Mouse (Mus musculus): Measurements from ENCODE around the gene Tbc1d8. TPM values are rescaled to one million over a fixed set of nuclear protein-coding genes. Genes with fewer than 3 reads are reported as not detected.
A peak's percentile ranks its signal among the peaks of the same experiment; 100 is the strongest.

The Tbc1d8 gene
- polyA plus RNA-seq (2012; rRNA removed): 21.8 and 26.2 TPM in 2 replicates

DNA sequence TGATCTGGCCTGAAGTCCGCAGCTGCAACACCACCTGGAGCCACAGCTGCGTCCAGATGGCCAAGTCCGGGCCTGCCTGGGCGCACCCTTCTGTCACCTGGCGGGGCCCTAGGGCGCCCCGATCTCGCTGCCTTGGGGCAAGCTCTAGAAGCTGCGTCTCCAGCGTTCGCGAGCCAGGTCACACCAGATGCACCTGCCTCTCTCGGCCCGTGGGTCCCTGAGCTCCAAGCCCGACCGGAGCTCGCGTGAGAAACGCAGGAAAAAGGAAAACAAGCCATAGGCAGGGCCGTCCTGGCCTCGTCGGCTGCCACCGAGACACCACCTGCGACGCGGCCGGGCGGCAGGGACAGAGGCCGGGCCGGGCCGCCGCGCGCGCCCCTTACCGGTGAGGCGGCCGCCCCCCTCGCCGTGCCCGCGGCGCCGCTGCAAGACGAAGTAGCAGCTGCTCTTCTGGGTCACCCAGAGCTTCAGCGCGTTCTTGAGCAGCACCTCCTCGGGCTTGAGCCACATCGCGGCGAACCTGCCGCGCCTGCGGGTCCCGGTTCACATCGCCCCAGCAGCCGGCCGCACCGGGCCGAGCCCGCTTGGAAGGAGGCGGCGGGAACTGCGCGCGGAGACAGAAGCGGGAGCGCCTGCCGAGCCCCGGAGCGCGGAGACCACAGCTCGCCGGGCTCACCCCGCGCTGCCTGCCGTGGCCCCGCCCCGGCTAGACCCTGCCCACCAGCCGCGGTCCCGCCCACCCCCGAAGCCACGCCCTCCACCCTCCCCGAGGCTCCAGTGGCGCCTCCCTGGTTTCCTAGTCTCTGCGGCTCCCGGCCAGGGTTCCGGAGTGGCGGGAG, at the start of gene Tbc1d8:
Gene Tbc1d8 (minus strand): TSS at position 699 of the 839 bp plus-strand sequence.
- H3K4me1 ChIP-seq (ENCODE audit: control insufficient read depth, insufficient read depth, insufficient read length): no peaks in the 10 kb centered on the region; the same call in 1 of the 2 replicates
- WGBS: under 1% methylated on average over 87 of the region's 90 CpGs

DNA sequence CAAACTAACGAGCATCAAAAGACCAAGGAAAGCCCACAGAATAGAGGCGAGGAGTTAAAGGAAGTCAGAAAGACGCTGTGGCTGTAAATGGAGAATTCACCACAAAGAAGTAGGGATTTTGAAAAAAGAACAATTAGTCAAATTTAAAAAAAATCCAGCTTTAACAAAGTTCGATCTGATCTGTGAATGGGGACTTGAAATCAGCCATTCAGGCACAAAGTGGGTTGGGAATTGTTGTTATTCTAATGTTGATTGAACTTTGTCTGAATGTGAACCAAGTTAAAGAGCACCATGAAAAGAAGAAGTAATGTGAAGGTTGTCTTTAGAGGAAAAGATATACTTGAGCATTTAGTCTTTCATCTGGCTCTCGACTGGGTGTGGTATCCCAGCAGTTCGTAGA, 49.8 kb upstream of the Tbc1d8 start:
- TF ChIP-seq CTCF (IDR thresholded peaks at IDR 0.05; ENCODE audit: extremely low read depth, insufficient read depth, insufficient read length, insufficient replicate concordance) (no peak), POLR2A (IDR thresholded peaks at IDR 0.05; ENCODE audit: low read depth, low read length) (no peak)
- Histone ChIP-seq H3K27me3 (ENCODE audit: control insufficient read depth, insufficient read depth, low read length) (no peaks in the 10 kb centered on the region), H3K4me1 (ENCODE audit: control insufficient read depth, insufficient read depth, insufficient read length) (0 out of 2 replicates have a peak, but pooled peaks cover 3% of the 10 kb centered on the region), H3K27ac (ENCODE audit: insufficient read depth, low read length) (no peak overlapping the region), H3K36me3 (ENCODE audit: control insufficient read depth, insufficient read depth, low read length) (no peaks in the 10 kb centered on the region), H3K4me3 (ENCODE audit: extremely low read depth, insufficient read depth, insufficient read length) (no peak overlapping the region)
- 52% methylated on average over 6 of the region's 6 CpGs for WGBS
- no peak for DNase-seq (ENCODE audit: low read depth in 1 of 2, low spot score in 2 of 2)

More for the DNA sequence above, at the start of gene Tbc1d8:
- Histone ChIP-seq H3K36me3 (ENCODE audit: control insufficient read depth, insufficient read depth, low read length) (no peaks in the 10 kb centered on the region), H3K27ac (ENCODE audit: insufficient read depth, low read length) (no peak within 1 kb of the TSS; the same call in 1 of the 2 replicates), H3K27me3 (ENCODE audit: control insufficient read depth, insufficient read depth, low read length) (0 out of 2 replicates have a peak, but pooled peaks cover 1% of the 10 kb centered on the region), H3K4me3 (ENCODE audit: extremely low read depth, insufficient read depth, insufficient read length) (peak within 1 kb of the TSS; percentile 73)
- TF ChIP-seq POLR2A (IDR thresholded peaks at IDR 0.05; ENCODE audit: low read depth, low read length) (no peak), CTCF (IDR thresholded peaks at IDR 0.05; ENCODE audit: extremely low read depth, insufficient read depth, insufficient read length, insufficient replicate concordance) (no peak)
- DNase-seq (ENCODE audit: low read depth in 1 of 2, low spot score in 2 of 2): peak in 1 of 2 experiments; percentile 50

DNA sequence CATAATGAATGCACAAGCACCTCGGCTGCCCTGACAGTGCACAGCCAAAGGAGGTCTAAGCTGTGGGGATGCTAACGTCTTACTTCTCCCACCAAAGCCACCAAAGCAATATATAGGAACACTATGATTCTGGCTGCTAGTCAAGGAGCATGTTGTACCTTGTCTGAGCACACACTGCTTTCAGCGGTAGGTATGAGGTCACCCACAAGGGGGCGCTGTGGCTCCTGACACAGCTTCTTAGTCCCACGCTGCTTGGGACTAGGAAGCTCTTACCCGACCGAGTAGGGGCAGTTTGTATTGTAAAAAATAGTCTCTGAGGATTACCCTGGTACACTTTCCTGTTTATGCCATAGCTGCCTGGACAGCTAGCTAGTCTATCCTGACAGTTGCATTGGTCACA, 48.9 kb upstream of the Tbc1d8 start:
- Histone ChIP-seq H3K27me3 (ENCODE audit: control insufficient read depth, insufficient read depth, low read length) (no peaks in the 10 kb centered on the region), H3K4me3 (ENCODE audit: extremely low read depth, insufficient read depth, insufficient read length) (no peak overlapping the region), H3K27ac (ENCODE audit: insufficient read depth, low read length) (no peak overlapping the region), H3K4me1 (ENCODE audit: control insufficient read depth, insufficient read depth, insufficient read length) (0 out of 2 replicates have a peak, but pooled peaks cover 3% of the 10 kb centered on the region), H3K36me3 (ENCODE audit: control insufficient read depth, insufficient read depth, low read length) (no peaks in the 10 kb centered on the region)
- TF ChIP-seq POLR2A (IDR thresholded peaks at IDR 0.05; ENCODE audit: low read depth, low read length): no peak
- peak; percentile 78; the same call in 1 of the 2 replicates for TF ChIP-seq CTCF (IDR thresholded peaks at IDR 0.05; ENCODE audit: extremely low read depth, insufficient read depth, insufficient read length, insufficient replicate concordance)
- DNase-seq (ENCODE audit: low read depth in 1 of 2, low spot score in 2 of 2): peak; percentile 48 to 70
- WGBS: 13% methylated on average over 7 of the region's 7 CpGs

DNA sequence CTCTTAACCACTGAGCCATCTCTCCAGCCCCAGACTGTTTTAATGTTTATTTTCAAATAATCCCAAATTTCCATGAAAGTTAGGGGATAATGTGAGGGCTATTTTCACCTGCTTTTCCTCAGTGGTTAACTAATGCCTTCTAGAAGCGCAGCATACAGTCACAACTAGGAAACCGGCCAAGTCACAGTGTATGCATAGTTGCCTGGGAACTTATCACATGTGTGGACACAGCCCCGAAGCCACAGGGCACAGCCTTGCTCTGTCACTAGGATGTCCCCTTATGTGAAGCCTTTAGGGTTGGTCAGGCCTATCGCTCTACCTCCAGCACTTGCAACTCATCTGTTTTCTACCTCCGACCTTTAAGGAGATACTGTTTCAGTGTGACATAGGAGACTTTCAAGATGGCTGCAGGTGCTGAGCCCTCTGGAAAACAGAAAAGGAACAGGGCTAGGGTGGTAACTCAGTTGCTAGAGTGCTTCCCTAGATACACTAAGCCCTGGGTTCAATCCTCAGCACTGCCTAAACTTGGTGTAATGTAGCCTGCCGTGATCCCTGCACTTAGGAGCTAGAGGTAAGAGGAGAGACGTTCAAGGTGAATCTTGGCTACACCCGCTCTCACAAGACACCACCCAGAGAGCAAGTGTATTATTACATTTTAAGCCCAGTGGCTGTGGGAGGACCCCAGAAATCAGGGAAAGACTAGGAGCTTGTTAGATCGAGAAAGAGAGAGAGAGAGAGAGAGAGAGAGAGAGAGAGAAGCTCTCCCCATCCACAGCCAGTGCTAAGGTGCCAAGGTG, 48.0 kb upstream of the Tbc1d8 start:
- WGBS: 75% methylated on average over 9 of the region's 9 CpGs
- Histone ChIP-seq H3K36me3 (ENCODE audit: control insufficient read depth, insufficient read depth, low read length) (no peaks in the 10 kb centered on the region), H3K4me3 (ENCODE audit: extremely low read depth, insufficient read depth, insufficient read length) (no peak overlapping the region), H3K27ac (ENCODE audit: insufficient read depth, low read length) (no peak overlapping the region), H3K27me3 (ENCODE audit: control insufficient read depth, insufficient read depth, low read length) (no peaks in the 10 kb centered on the region; the same call in 1 of the 2 replicates), H3K4me1 (ENCODE audit: control insufficient read depth, insufficient read depth, insufficient read length) (0 out of 2 replicates have a peak, but pooled peaks cover 3% of the 10 kb centered on the region)
- no peak for TF ChIP-seq POLR2A (IDR thresholded peaks at IDR 0.05; ENCODE audit: low read depth, low read length)
- TF ChIP-seq CTCF (IDR thresholded peaks at IDR 0.05; ENCODE audit: extremely low read depth, insufficient read depth, insufficient read length, insufficient replicate concordance): no peak
- DNase-seq (ENCODE audit: low read depth in 1 of 2, low spot score in 2 of 2): no peak

DNA sequence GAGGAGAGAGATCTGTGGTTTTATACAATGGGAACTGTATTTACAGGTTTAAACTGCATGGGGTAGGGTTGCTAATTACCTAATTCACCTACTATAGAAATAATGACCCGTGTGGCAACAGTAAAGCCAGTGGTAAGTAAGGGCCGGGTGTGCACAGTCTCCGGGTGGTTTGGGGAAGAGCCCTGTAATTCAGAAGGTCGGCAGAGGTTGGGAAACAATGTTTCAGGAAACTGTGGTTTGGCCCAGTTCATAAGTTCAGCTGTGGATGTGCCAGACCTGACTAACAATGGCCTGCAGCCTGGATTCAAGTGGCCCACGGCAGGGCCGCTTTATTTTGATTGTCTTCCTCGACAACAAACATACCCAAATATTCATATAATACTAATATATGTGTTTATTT, 47.2 kb upstream of the Tbc1d8 start:
- Histone ChIP-seq H3K4me3 (ENCODE audit: extremely low read depth, insufficient read depth, insufficient read length) (no peak overlapping the region), H3K36me3 (ENCODE audit: control insufficient read depth, insufficient read depth, low read length) (no peaks in the 10 kb centered on the region), H3K27me3 (ENCODE audit: control insufficient read depth, insufficient read depth, low read length) (no peaks in the 10 kb centered on the region; the same call in 1 of the 2 replicates), H3K4me1 (ENCODE audit: control insufficient read depth, insufficient read depth, insufficient read length) (0 out of 2 replicates have a peak, but pooled peaks cover 3% of the 10 kb centered on the region), H3K27ac (ENCODE audit: insufficient read depth, low read length) (no peak overlapping the region)
- no peak for DNase-seq (ENCODE audit: low read depth in 1 of 2, low spot score in 2 of 2)
- 15% methylated on average over 7 of the region's 7 CpGs for WGBS
- TF ChIP-seq CTCF (IDR thresholded peaks at IDR 0.05; ENCODE audit: extremely low read depth, insufficient read depth, insufficient read length, insufficient replicate concordance): no peak
- TF ChIP-seq POLR2A (IDR thresholded peaks at IDR 0.05; ENCODE audit: low read depth, low read length): no peak

DNA sequence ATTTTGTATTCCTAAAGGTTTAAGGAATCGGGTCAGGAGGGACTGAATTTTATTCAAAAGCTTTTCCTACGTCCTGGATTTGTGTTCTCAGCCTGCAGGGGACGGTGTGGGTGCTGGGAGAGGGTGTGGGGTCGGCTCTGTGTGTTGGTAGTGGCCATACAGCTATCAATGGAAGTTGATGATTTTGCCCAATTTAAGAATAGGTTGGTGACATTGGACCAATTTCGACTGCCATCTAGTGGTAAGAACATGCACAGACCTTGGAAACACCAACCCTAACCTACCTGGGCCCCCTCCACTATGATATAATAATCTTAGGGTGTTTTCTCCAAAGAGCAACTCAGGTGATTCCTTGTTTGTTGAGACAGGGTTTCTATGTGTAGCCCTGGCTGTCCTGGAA, 44.0 kb upstream of the Tbc1d8 start:
- TF ChIP-seq CTCF (IDR thresholded peaks at IDR 0.05; ENCODE audit: extremely low read depth, insufficient read depth, insufficient read length, insufficient replicate concordance): no peak
- H3K4me1 ChIP-seq (ENCODE audit: control insufficient read depth, insufficient read depth, insufficient read length): 0 out of 2 replicates have a peak, but pooled peaks cover 3% of the 10 kb centered on the region
- 23% methylated on average over 5 of the region's 5 CpGs for WGBS
- H3K4me3 ChIP-seq (ENCODE audit: extremely low read depth, insufficient read depth, insufficient read length): no peak overlapping the region
- H3K27me3 ChIP-seq (ENCODE audit: control insufficient read depth, insufficient read depth, low read length): no peaks in the 10 kb centered on the region; the same call in 1 of the 2 replicates
- DNase-seq (ENCODE audit: low read depth in 1 of 2, low spot score in 2 of 2): no peak
- no peak overlapping the region for H3K27ac ChIP-seq (ENCODE audit: insufficient read depth, low read length)
- no peaks in the 10 kb centered on the region for H3K36me3 ChIP-seq (ENCODE audit: control insufficient read depth, insufficient read depth, low read length)
